Mouse (Mus musculus) lung, postnatal 0 days (tissue): Measurements from ENCODE around the gene Olfr286.

Experiments used
- CTCF ChIP-seq: IDR thresholded peaks from 2 replicates; pipeline ENCODE4 v1.5.1; 2016; ENCODE audit warnings: antibody characterized with exemption, mild to moderate bottlenecking
- EP300 ChIP-seq: IDR thresholded peaks from 2 replicates; pipeline ENCODE4 v1.6.1; 2016; ENCODE audit warnings: antibody characterized with exemption, mild to moderate bottlenecking, control low read depth

DNA sequence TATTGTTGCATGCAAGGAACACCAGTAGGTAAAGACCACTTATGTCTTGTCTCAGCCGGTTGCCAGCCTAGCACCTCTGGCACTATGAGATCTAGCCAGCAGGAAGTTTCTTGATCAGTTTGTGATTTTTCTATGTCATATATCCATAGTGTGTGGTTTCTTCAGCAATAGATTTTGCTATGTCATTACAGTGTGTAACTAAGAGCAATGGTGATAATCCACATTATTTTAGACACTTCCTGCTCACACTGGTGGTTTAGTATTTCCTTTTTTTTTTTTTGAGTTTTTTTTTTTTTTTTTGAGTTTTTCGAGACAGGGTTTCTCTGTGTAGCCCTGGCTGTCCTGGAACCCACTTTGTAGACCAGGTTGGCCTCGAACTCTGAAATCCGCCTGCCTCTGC, 1.2 kb upstream of the Olfr286 start:
- no peak for TF ChIP-seq EP300
- no peak for TF ChIP-seq CTCF
